Mouse (Mus musculus) midbrain, embryonic 12.5 days (tissue): ENCODE results near the gene Aldh3b2. TPM values are rescaled to one million over a fixed set of nuclear protein-coding genes. Genes with fewer than 3 reads are reported as not detected.

ENCODE experiments used
- ATAC-seq: fragments of 200-750 bp; cut with Nextera tagmentation; 2 replicates; pipeline ENCODE4 v1.8.0; 2017; ENCODE audit warnings: low read depth, moderate TSS enrichment, moderate library complexity; ENCODE audit not compliant: low FRiP score
- H3K27ac ChIP-seq: fragments of 300-500 bp; sonication (generic); replicated peaks from 2 replicates; pipeline ENCODE4 v1.5.1; 2016; ENCODE audit warnings: mild to moderate bottlenecking
- H3K27me3 ChIP-seq: fragments of 300-500 bp; sonication (generic); 2 replicates; pipeline ENCODE4 v1.6.1; 2016; ENCODE audit warnings: mild to moderate bottlenecking
- H3K36me3 ChIP-seq: fragments of 300-500 bp; sonication (generic); 2 replicates; pipeline ENCODE4 v1.6.1; 2016
- H3K4me1 ChIP-seq: fragments of 300-500 bp; sonication (generic); 2 replicates; pipeline ENCODE4 v1.6.1; 2016
- H3K4me2 ChIP-seq: fragments of 300-500 bp; sonication (generic); replicated peaks from 2 replicates; pipeline ENCODE4 v1.6.1; 2016; ENCODE audit warnings: mild to moderate bottlenecking, moderate library complexity
- H3K4me3 ChIP-seq: fragments of 300-500 bp; sonication (generic); 2 replicates; pipeline ENCODE4 v1.5.1; 2016; ENCODE audit warnings: mild to moderate bottlenecking
- H3K9ac ChIP-seq: fragments of 300-500 bp; sonication (generic); replicated peaks from 2 replicates; pipeline ENCODE4 v1.6.1; 2016; ENCODE audit warnings: mild to moderate bottlenecking, moderate library complexity
- H3K9me3 ChIP-seq: fragments of 300-500 bp; sonication (generic); 2 replicates; pipeline ENCODE4 v1.6.1; 2016; ENCODE audit warnings: mild to moderate bottlenecking
- WGBS: fragments of 180-500 bp; shearing (Covaris S2); methylation state at CpG from one replicate; pipeline ENCODE4 v1.1.7; 2016; 5-methylcytosine and 5-hydroxymethylcytosine counted together
- polyA plus RNA-seq: library from polyadenylated mRNA; unstranded; fragments of >200 nt; fragmentation: Nextera tagmentation; extraction: Ambion mirVana; gene quantifications from 2 replicates; pipeline ENCODE4 v1.2.1, GENCODE M21; 2016

The Aldh3b2 gene
- polyA plus RNA-seq, 1 experiment from 2014 or later = 1.0 TPM

DNA sequence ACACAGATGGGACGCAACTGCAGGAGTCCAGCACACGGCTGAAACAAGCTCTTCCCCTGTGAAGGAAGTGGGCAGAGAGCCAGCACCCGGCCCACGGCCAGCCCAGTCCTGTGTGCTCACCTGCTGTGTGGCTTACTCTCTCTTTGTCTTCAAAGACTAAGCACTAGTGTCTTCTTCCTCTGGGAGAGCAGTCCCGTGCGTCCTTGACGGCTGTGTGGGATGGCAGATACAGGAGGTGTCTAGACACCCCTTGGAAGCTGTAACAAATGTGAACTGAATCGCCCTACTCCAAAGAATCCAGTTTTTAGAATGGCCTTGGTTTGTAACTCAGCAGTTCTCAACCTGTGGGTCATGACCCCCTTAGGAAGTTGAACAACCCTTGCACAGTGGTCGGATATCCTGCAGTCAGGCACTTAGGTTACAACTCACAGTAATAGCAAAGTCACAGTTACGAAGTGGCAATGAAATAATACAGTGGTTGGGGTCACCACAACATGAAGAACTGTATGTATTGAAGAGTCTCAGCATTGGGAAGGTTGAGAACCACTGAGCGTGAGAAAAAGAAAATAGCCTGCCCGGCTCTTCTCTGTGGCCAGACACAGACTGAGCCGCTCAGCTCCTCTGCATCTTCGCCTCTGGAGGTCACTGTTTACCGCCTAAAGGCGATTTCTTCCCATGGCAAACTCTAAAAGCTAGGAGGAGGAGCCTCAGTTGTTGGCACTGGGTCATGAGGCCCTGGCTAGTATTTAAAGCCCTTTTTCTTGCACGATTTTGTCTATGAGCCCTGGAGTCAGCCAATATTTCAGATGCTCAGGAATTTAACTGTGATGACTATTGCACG lies 46.8 kb downstream of the Aldh3b2 start:
- Histone ChIP-seq H3K9ac (no peak overlapping the region), H3K4me2 (no peak overlapping the region), H3K4me1 (no peaks in the 10 kb centered on the region), H3K27ac (no peak overlapping the region), H3K36me3 (no peaks in the 10 kb centered on the region), H3K27me3 (0 out of 2 replicates have a peak, but pooled peaks cover 5% of the 10 kb centered on the region), H3K4me3 (no peak overlapping the region), H3K9me3 (no peaks in the 10 kb centered on the region)
- WGBS = 34% methylated on average over 18 of the region's 18 CpGs
- 0 out of 2 replicates have a peak, but pooled peaks have one; percentile 38 for ATAC-seq

GRCm38 (mm10) chr19:4023185-4023584 lies 51.1 kb downstream of the Aldh3b2 start:
- 82% methylated on average over 7 of the region's 7 CpGs for WGBS
- no peak overlapping the region for H3K9ac ChIP-seq
- ATAC-seq = no peak
- no peak overlapping the region for H3K27ac ChIP-seq
- H3K27me3 ChIP-seq = 0 out of 2 replicates have a peak, but pooled peaks cover 5% of the 10 kb centered on the region
- H3K4me3 ChIP-seq = no peak overlapping the region
- no peaks in the 10 kb centered on the region for H3K9me3 ChIP-seq
- no peak overlapping the region for H3K4me2 ChIP-seq
- H3K36me3 ChIP-seq = no peaks in the 10 kb centered on the region
- H3K4me1 ChIP-seq = no peaks in the 10 kb centered on the region

DNA sequence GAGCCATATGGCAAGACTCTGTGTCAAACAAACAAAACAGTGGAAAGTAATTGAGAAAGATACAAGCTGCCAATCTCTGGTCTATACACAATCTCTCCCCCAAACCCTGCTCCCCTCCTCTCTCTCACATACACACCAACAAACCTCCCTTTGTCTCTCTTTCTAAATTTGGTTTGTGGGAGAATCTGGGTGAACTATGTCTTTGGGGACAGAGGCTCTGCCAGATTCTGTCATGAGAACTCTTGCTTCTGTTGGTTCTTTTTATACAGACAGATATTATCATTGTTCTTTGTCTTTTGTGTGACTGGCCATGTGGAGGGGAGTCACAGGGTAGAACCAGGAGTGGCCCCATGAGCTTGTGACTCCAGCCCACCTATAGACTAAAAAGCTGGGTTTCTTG lies 55.4 kb downstream of the Aldh3b2 start:
- Histone ChIP-seq H3K4me3 (no peak overlapping the region), H3K4me2 (no peak overlapping the region), H3K9me3 (no peaks in the 10 kb centered on the region), H3K4me1 (no peaks in the 10 kb centered on the region), H3K27ac (no peak overlapping the region), H3K36me3 (no peaks in the 10 kb centered on the region), H3K27me3 (no peaks in the 10 kb centered on the region), H3K9ac (no peak overlapping the region)
- ATAC-seq = no peak

Other genes with a start within 250 kb of the Aldh3b2 start
- gene Kmt5b, start 204.9 kb upstream of the Aldh3b2 start, polyA plus RNA-seq = 61.3 and 65.9 TPM in 2 replicates
- gene Chka, start 120.6 kb upstream of the Aldh3b2 start, polyA plus RNA-seq = 69.1 and 73.9 TPM in 2 replicates
- 16.3 and 18.7 TPM in 2 replicates for gene Tcirg1, start 65.2 kb upstream of the Aldh3b2 start, polyA plus RNA-seq
- 193 and 210 TPM in 2 replicates for gene Ndufs8, start 59.6 kb upstream of the Aldh3b2 start, polyA plus RNA-seq
- gene Aldh3b1, start 42.5 kb upstream of the Aldh3b2 start, polyA plus RNA-seq = 0.83 and 0.96 TPM in 2 replicates
- 8.5 and 10.4 TPM in 2 replicates for gene Unc93b1, start 37.1 kb upstream of the Aldh3b2 start, polyA plus RNA-seq
- gene Aldh3b3, start 13.7 kb upstream of the Aldh3b2 start, polyA plus RNA-seq = not detected in 2 replicates
- 0.88 and 1.3 TPM in 2 replicates for gene Acy3, start 14.2 kb downstream of the Aldh3b2 start, polyA plus RNA-seq
- not detected in 2 replicates for gene Tbx10, start 20.4 kb downstream of the Aldh3b2 start, polyA plus RNA-seq
- 15.6 and 17.6 TPM in 2 replicates for gene Nudt8, start 28.3 kb downstream of the Aldh3b2 start, polyA plus RNA-seq
- gene Gm49405, start 28.3 kb downstream of the Aldh3b2 start, polyA plus RNA-seq = 3.5 and 4.5 TPM in 2 replicates
- gene Doc2g, start 31.0 kb downstream of the Aldh3b2 start, polyA plus RNA-seq = 3.6 and 5.2 TPM in 2 replicates
- 181 and 188 TPM in 2 replicates for gene Ndufv1, start 40.5 kb downstream of the Aldh3b2 start, polyA plus RNA-seq
- gene Gstp1, start 65.7 kb downstream of the Aldh3b2 start, polyA plus RNA-seq = 323 and 328 TPM in 2 replicates
- gene Gstp2, start 73.7 kb downstream of the Aldh3b2 start, polyA plus RNA-seq = 1.6 and 2.4 TPM in 2 replicates
- gene Gstp3, start 87.2 kb downstream of the Aldh3b2 start, polyA plus RNA-seq = not detected in 2 replicates
- gene Cabp2, start 109.2 kb downstream of the Aldh3b2 start, polyA plus RNA-seq = not detected in 2 replicates
- gene Cdk2ap2, start 124.9 kb downstream of the Aldh3b2 start, polyA plus RNA-seq = 66.7 and 68.0 TPM in 2 replicates
- 27.2 and 29.0 TPM in 2 replicates for gene Pitpnm1, start 127.7 kb downstream of the Aldh3b2 start, polyA plus RNA-seq
- 59.5 and 63.6 TPM in 2 replicates for gene Aip, start 153.5 kb downstream of the Aldh3b2 start, polyA plus RNA-seq
- gene Gpr152, start 167.5 kb downstream of the Aldh3b2 start, polyA plus RNA-seq = not detected in 2 replicates
- gene Cabp4, start 171.7 kb downstream of the Aldh3b2 start, polyA plus RNA-seq = 0.12 and 0.14 TPM in 2 replicates
- 121 and 133 TPM in 2 replicates for gene Coro1b, start 176.3 kb downstream of the Aldh3b2 start, polyA plus RNA-seq
- gene Ptprcap, start 181.3 kb downstream of the Aldh3b2 start, polyA plus RNA-seq = 0.42 and 0.71 TPM in 2 replicates
- gene Rps6kb2, start 191.0 kb downstream of the Aldh3b2 start, polyA plus RNA-seq = 62.8 and 63.3 TPM in 2 replicates
- 3.8 and 4.2 TPM in 2 replicates for gene Carns1, start 203.2 kb downstream of the Aldh3b2 start, polyA plus RNA-seq
- 0.73 and 0.86 TPM in 2 replicates for gene Tbc1d10c, start 219.0 kb downstream of the Aldh3b2 start, polyA plus RNA-seq
- gene Ppp1ca, start 219.7 kb downstream of the Aldh3b2 start, polyA plus RNA-seq = 709 and 733 TPM in 2 replicates
- 35.0 and 41.5 TPM in 2 replicates for gene Rad9a, start 229.3 kb downstream of the Aldh3b2 start, polyA plus RNA-seq
- gene Clcf1, start 241.9 kb downstream of the Aldh3b2 start, polyA plus RNA-seq = 0.48 and 0.94 TPM in 2 replicates
- gene AC109138.7, start 242.0 kb downstream of the Aldh3b2 start, polyA plus RNA-seq = not detected in 2 replicates